Mouse (Mus musculus) CH12.LX (cell line): Measurements from ENCODE around the gene Hist1h4h. TPM values are rescaled to one million over a fixed set of nuclear protein-coding genes. Genes with fewer than 3 reads are reported as not detected.

ENCODE experiments used
- DNase-seq: peaks from one replicate; pipeline ENCODE4 v3.0.0-alpha.2; 2013; ENCODE audit errors: extremely low read depth
- H3K27ac ChIP-seq: 2 replicates; pipeline ENCODE4 v1.5.1; 2012; ENCODE audit warnings: low read depth, mild to moderate bottlenecking, control low read depth, moderate library complexity; ENCODE audit not compliant: insufficient read depth
- H3K27me3 ChIP-seq: replicated peaks from 2 replicates; pipeline ENCODE3; 2012; ENCODE audit warnings: inconsistent platforms
- H3K36me3 ChIP-seq, 2 experiments: replicated peaks in 1 of 2; 2 replicates each; pipeline versions ENCODE3 to v1.6.1; 2012; ENCODE audit warnings: inconsistent platforms in 1 of 2, low read length in 1 of 2, mild to moderate bottlenecking in 1 of 2, mixed read lengths in 1 of 2, moderate library complexity in 1 of 2; ENCODE audit not compliant: control insufficient read depth in 1 of 2, insufficient read depth in 1 of 2
- H3K4me1 ChIP-seq, 2 experiments: 2 replicates each; pipeline ENCODE4 v1.6.1; 2012; ENCODE audit warnings: inconsistent platforms in 1 of 2, moderate library complexity in 1 of 2; ENCODE audit not compliant: insufficient read depth in 2 of 2, control insufficient read depth in 1 of 2
- H3K4me2 ChIP-seq: 2 replicates; pipeline ENCODE4 v1.6.1; 2012; ENCODE audit warnings: low read depth, mild to moderate bottlenecking, control low read depth; ENCODE audit not compliant: poor library complexity, insufficient read depth, severe bottlenecking
- H3K4me3 ChIP-seq, 3 experiments: fragments of 150-350 bp in 1 of 3; sonication (generic) in 1 of 3; replicated peaks in 1 of 3; 2 replicates each; pipeline versions ENCODE3 to v1.5.1; 2011 to 2012; ENCODE audit warnings: low read depth in 2 of 3, low read length in 2 of 3, mild to moderate bottlenecking in 2 of 3, moderate library complexity in 2 of 3, control low read depth in 1 of 3, improper control_type of control experiment in 1 of 3, inconsistent platforms in 1 of 3, mixed read lengths in 1 of 3; ENCODE audit not compliant: poor library complexity in 1 of 3
- H3K79me2 ChIP-seq: replicated peaks from 2 replicates; pipeline ENCODE4 v1.6.1; 2012; ENCODE audit warnings: mild to moderate bottlenecking, moderate library complexity; ENCODE audit not compliant: control insufficient read depth, poor library complexity, insufficient read depth, severe bottlenecking; ENCODE audit errors: extremely low read depth
- H3K9ac ChIP-seq: 2 replicates; pipeline ENCODE4 v1.6.1; 2012; ENCODE audit warnings: low read depth, mild to moderate bottlenecking, control low read depth, moderate library complexity; ENCODE audit not compliant: insufficient read depth
- H3K9me3 ChIP-seq: replicated peaks from 2 replicates; pipeline ENCODE3; 2012; ENCODE audit warnings: low read length, inconsistent platforms, mixed read lengths
- BHLHE40 ChIP-seq: IDR thresholded peaks from 2 replicates; pipeline ENCODE4 v1.6.1; 2011; ENCODE audit warnings: mild to moderate bottlenecking, low read depth, low read length, improper control_type of control experiment
- CHD1 ChIP-seq: IDR thresholded peaks from 2 replicates; pipeline ENCODE4 v1.6.1; 2012; ENCODE audit warnings: low read depth, low read length, improper control_type of control experiment, inconsistent platforms
- CHD2 ChIP-seq: IDR thresholded peaks from 2 replicates; pipeline ENCODE4 v1.6.1; 2011; ENCODE audit warnings: low read length, improper control_type of control experiment
- CTCF ChIP-seq, 2 experiments: IDR thresholded peaks in 1 of 2; conservative IDR thresholded peaks in 1 of 2; 2 replicates each; pipeline ENCODE4 v1.5.1; 2011 to 2012; ENCODE audit warnings: low read depth in 2 of 2, low read length in 2 of 2, improper control_type of control experiment in 1 of 2, inconsistent platforms in 1 of 2, mild to moderate bottlenecking in 1 of 2, moderate library complexity in 1 of 2
- E2F4 ChIP-seq: IDR thresholded peaks from 2 replicates; pipeline ENCODE4 v1.6.1; 2011; ENCODE audit warnings: low read depth, low read length, improper control_type of control experiment; ENCODE audit not compliant: insufficient replicate concordance
- ELF1 ChIP-seq: IDR thresholded peaks from 2 replicates; pipeline ENCODE4 v1.6.1; 2014; ENCODE audit warnings: low read depth, mild to moderate bottlenecking, inconsistent platforms, low read length, improper control_type of control experiment
- EP300 ChIP-seq: IDR thresholded peaks from 2 replicates; pipeline ENCODE4 v1.6.1; 2011; ENCODE audit warnings: low read length, improper control_type of control experiment
- ETS1 ChIP-seq: conservative IDR thresholded peaks from 2 replicates; pipeline ENCODE4 v1.6.1; 2012; ENCODE audit warnings: low read depth, mild to moderate bottlenecking, inconsistent platforms, low read length, improper control_type of control experiment, moderate library complexity
- GABPA ChIP-seq: IDR thresholded peaks from 2 replicates; pipeline ENCODE4 v1.6.1; 2012; ENCODE audit warnings: low read depth, low read length, improper control_type of control experiment, inconsistent platforms; ENCODE audit not compliant: insufficient replicate concordance
- HCFC1 ChIP-seq: IDR thresholded peaks from 2 replicates; pipeline ENCODE4 v1.6.1; 2012; ENCODE audit warnings: low read depth, mild to moderate bottlenecking, inconsistent platforms, low read length, improper control_type of control experiment
- IRF4 ChIP-seq: IDR thresholded peaks from 2 replicates; pipeline ENCODE4 v1.6.1; 2014; ENCODE audit warnings: low read depth, mild to moderate bottlenecking, inconsistent platforms, low read length, improper control_type of control experiment
- JUN ChIP-seq: IDR thresholded peaks from 2 replicates; pipeline ENCODE4 v1.6.1; 2011; ENCODE audit warnings: low read depth, mild to moderate bottlenecking, low read length, improper control_type of control experiment, moderate library complexity; ENCODE audit not compliant: insufficient read depth
- JUND ChIP-seq: conservative IDR thresholded peaks from 2 replicates; pipeline ENCODE4 v1.6.1; 2011; ENCODE audit warnings: low read depth, low read length, improper control_type of control experiment
- KAT2A ChIP-seq: IDR thresholded peaks from 2 replicates; pipeline ENCODE4 v1.6.1; 2012; ENCODE audit warnings: low read length, improper control_type of control experiment, inconsistent platforms; ENCODE audit not compliant: insufficient replicate concordance
- MAFK ChIP-seq: IDR thresholded peaks from 2 replicates; pipeline ENCODE4 v1.6.1; 2011; ENCODE audit warnings: low read length, improper control_type of control experiment; ENCODE audit not compliant: insufficient replicate concordance
- MAX ChIP-seq: IDR thresholded peaks from 2 replicates; pipeline ENCODE4 v1.6.1; 2011; ENCODE audit warnings: low read length, improper control_type of control experiment
- MAZ ChIP-seq: IDR thresholded peaks from 2 replicates; pipeline ENCODE4 v1.6.1; 2012; ENCODE audit warnings: low read depth, mild to moderate bottlenecking, inconsistent platforms, low read length, improper control_type of control experiment, moderate library complexity
- MEF2A ChIP-seq: IDR thresholded peaks from 2 replicates; pipeline ENCODE4 v1.6.1; 2014; ENCODE audit warnings: low read depth, mild to moderate bottlenecking, inconsistent platforms, low read length, improper control_type of control experiment, borderline replicate concordance
- MXI1 ChIP-seq: IDR thresholded peaks from 2 replicates; pipeline ENCODE4 v1.6.1; 2011; ENCODE audit warnings: mild to moderate bottlenecking, low read depth, low read length, improper control_type of control experiment
- MYC ChIP-seq: IDR thresholded peaks from 2 replicates; pipeline ENCODE4 v1.6.1; 2011; ENCODE audit warnings: low read depth, mild to moderate bottlenecking, improper control_type of control experiment, low read length
- NELFE ChIP-seq: IDR thresholded peaks from 2 replicates; pipeline ENCODE4 v1.6.1; 2011; ENCODE audit warnings: low read depth, low read length, improper control_type of control experiment
- NRF1 ChIP-seq: IDR thresholded peaks from 2 replicates; pipeline ENCODE4 v1.6.1; 2014; ENCODE audit warnings: low read depth, mild to moderate bottlenecking, inconsistent platforms, low read length, improper control_type of control experiment, moderate library complexity
- PAX5 ChIP-seq: IDR thresholded peaks from 2 replicates; pipeline ENCODE4 v1.6.1; 2012; ENCODE audit warnings: low read length, inconsistent platforms, mixed read lengths
- POLR2A ChIP-seq: IDR thresholded peaks from 2 replicates; pipeline ENCODE4 v1.6.1; 2011; ENCODE audit warnings: low read depth, mild to moderate bottlenecking, improper control_type of control experiment, low read length
- POLR2AphosphoS2 ChIP-seq: IDR thresholded peaks from 2 replicates; pipeline ENCODE4 v1.6.1; 2011; ENCODE audit warnings: low read depth, low read length, improper control_type of control experiment
- RAD21 ChIP-seq: IDR thresholded peaks from 2 replicates; pipeline ENCODE4 v1.6.1; 2011; ENCODE audit warnings: low read depth, mild to moderate bottlenecking, low read length, improper control_type of control experiment, moderate library complexity
- RCOR1 ChIP-seq: conservative IDR thresholded peaks from 2 replicates; pipeline ENCODE4 v1.6.1; 2012; ENCODE audit warnings: low read depth, mild to moderate bottlenecking, inconsistent platforms, low read length, improper control_type of control experiment
- SIN3A ChIP-seq: IDR thresholded peaks from 2 replicates; pipeline ENCODE4 v1.6.1; 2012; ENCODE audit warnings: low read length, improper control_type of control experiment, inconsistent platforms
- SMC3 ChIP-seq: IDR thresholded peaks from 2 replicates; pipeline ENCODE4 v1.6.1; 2011; ENCODE audit warnings: low read depth, low read length, improper control_type of control experiment
- TBP ChIP-seq: conservative IDR thresholded peaks from 2 replicates; pipeline ENCODE4 v1.6.1; 2011; ENCODE audit warnings: low read depth, low read length, improper control_type of control experiment
- TCF12 ChIP-seq: IDR thresholded peaks from 2 replicates; pipeline ENCODE4 v1.6.1; 2014; ENCODE audit warnings: low read depth, mild to moderate bottlenecking, inconsistent platforms, low read length, improper control_type of control experiment
- UBTF ChIP-seq: IDR thresholded peaks from 2 replicates; pipeline ENCODE4 v1.6.1; 2012; ENCODE audit warnings: low read depth, mild to moderate bottlenecking, inconsistent platforms, low read length, improper control_type of control experiment, moderate library complexity
- USF1 ChIP-seq: IDR thresholded peaks from 2 replicates; pipeline ENCODE4 v1.6.1; 2014; ENCODE audit warnings: low read depth, mild to moderate bottlenecking, inconsistent platforms, low read length, improper control_type of control experiment
- USF2 ChIP-seq: conservative IDR thresholded peaks from 2 replicates; pipeline ENCODE4 v1.6.1; 2011; ENCODE audit warnings: low read depth, low read length, improper control_type of control experiment
- ZC3H11A ChIP-seq: IDR thresholded peaks from 2 replicates; pipeline ENCODE4 v1.6.1; 2012; ENCODE audit warnings: low read depth, mild to moderate bottlenecking, inconsistent platforms, low read length, improper control_type of control experiment
- ZKSCAN1 ChIP-seq: IDR thresholded peaks from 2 replicates; pipeline ENCODE4 v1.6.1; 2012; ENCODE audit warnings: low read depth, inconsistent platforms, low read length, improper control_type of control experiment, borderline replicate concordance
- ZMIZ1 ChIP-seq: IDR thresholded peaks from 2 replicates; pipeline ENCODE4 v1.6.1; 2012; ENCODE audit warnings: low read depth, mild to moderate bottlenecking, inconsistent platforms, low read length, improper control_type of control experiment
- ZNF384 ChIP-seq: IDR thresholded peaks from 2 replicates; pipeline ENCODE4 v1.6.1; 2012; ENCODE audit warnings: low read depth, low read length, improper control_type of control experiment, inconsistent platforms
- dilution Hi-C: fragments of 300-500 bp; cut with MboI; formaldehyde crosslinking; loops from 2 replicates; pipeline ENCODE4 v1.14.3; 2020; ENCODE audit warnings: low sequenced_read_pairs; ENCODE audit not compliant: extremely low pct_unique_long_range_greater_than_20kb, extremely low pct_ligation_motif_present
- in situ Hi-C: fragments of 300-500 bp; cut with MboI; formaldehyde crosslinking; loops from 3 replicates; pipeline ENCODE4 v1.14.3; 2019; ENCODE audit warnings: low sequenced_read_pairs, low pct_ligation_motif_present, low pct_unique_long_range_greater_than_20kb, mixed read lengths
- polyA plus RNA-seq: library from polyadenylated mRNA; unstranded; fragments of >175 nt; gene quantifications from 2 replicates; pipeline ENCODE4 v1.2.1, GENCODE M21; 2012; ENCODE audit warnings: low read depth; ENCODE audit not compliant: insufficient read length
- total RNA-seq, 2 experiments: library from RNA; depleted of rRNA; stranded (reverse); fragments of 300-350 nt in 1 of 2; fragments of >200 nt in 1 of 2; gene quantifications; 2 replicates each; pipeline ENCODE4 v1.2.3; 2012 to 2014

The Hist1h4h gene
- total and polyA plus RNA-seq, 3 experiments = 5.5 to 4,957 (median 19.4) TPM

DNA sequence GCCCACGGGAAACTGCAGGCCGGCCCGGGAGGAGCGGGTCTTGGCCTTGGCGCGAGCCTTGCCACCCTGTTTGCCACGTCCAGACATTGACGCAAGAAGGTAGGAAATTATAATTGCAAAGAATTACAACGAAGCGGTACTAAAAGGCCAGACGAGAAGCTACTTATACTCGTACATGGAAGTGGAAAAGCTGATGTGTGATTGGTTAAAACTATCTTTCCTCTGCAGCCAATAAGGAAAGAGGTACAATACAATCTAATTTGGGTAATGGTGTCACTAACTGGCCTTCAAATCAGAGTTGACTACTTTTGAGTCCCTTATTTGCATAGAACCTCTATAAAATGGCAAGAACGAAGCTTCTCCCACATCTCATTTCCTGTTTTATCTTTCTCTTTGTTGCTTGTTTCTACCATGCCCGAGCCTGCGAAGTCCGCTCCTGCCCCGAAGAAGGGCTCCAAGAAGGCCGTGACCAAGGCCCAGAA is 40.2 kb downstream of the Hist1h4h start, which contains the start of the genes Hist1h2ae and Hist1h2bg:
TSS of gene Hist1h2ae (minus strand) at position 199 of the 482 bp plus-strand sequence.
TSS of gene Hist1h2bg (plus strand) at position 375 of the 482 bp plus-strand sequence.
- Histone ChIP-seq H3K27me3 (no peaks in the 10 kb centered on the region), H3K27ac (peak within 1 kb of the TSS; percentile 98), H3K4me1 (peaks cover 0 to 4% of the 10 kb centered on the region in 2 experiments; a peak in 1 of 4 replicates), H3K9ac (peak within 1 kb of the TSS; percentile 91), H3K9me3 (no peaks in the 10 kb centered on the region), H3K36me3 (no peaks in the 10 kb centered on the region), H3K4me2 (peak within 1 kb of the TSS; percentile 82), H3K79me2 (no peaks in the 10 kb centered on the region), H3K4me3 (peak within 1 kb of the TSS; percentile 34 to 66 (median 36))
- in situ Hi-C loops = loop anchor here (25.0 kb wide), 1 partner anchor 1834 kb away; the partner anchor contains the start of gene Hist1h4j
- DNase-seq = peak; percentile 95
- TF ChIP-seq MXI1 (peak; percentile 49), ELF1 (peak; percentile 71), JUN (peak; percentile 49; the same call in 1 of the 2 replicates), EP300 (no peak), CHD2 (peak; percentile 94), HCFC1 (peak; percentile 71), MAFK (no peak), JUND (peak; percentile 74; the same call in 1 of the 2 replicates), MYC (no peak), UBTF (no peak), TCF12 (peak; percentile 96), BHLHE40 (no peak), POLR2A (peak; percentile 81), NELFE (peak; percentile 65; the same call in 1 of the 2 replicates), RCOR1 (peak; percentile 52), MAX (no peak), USF1 (no peak), IRF4 (no peak; the same call in 1 of the 2 replicates), KAT2A (no peak), RAD21 (no peak), TBP (peak; percentile 99), USF2 (no peak), NRF1 (no peak; the same call in 1 of the 2 replicates), MEF2A (peak; percentile 76; the same call in 1 of the 2 replicates), ETS1 (no peak; the same call in 1 of the 2 replicates), CTCF (conservative IDR thresholded peaks at IDR 0.05 in 1 of 2, IDR thresholded peaks at IDR 0.05 in 1 of 2; ENCODE audit: low read depth in 2 of 2, low read length in 2 of 2) (no peak), SMC3 (no peak), GABPA (no peak), MAZ (no peak), CHD1 (no peak; the same call in none of the 2 replicates), ZC3H11A (no peak), ZNF384 (no peak), ZMIZ1 (peak; percentile 97), ZKSCAN1 (no peak), POLR2AphosphoS2 (no peak), SIN3A (no peak; the same call in none of the 2 replicates), E2F4 (0 out of 2 replicates have a peak, but pooled peaks have one; percentile 62), PAX5 (no peak)
- dilution Hi-C loops = no loop called here
